Mouse (Mus musculus): ENCODE measurements around the gene Btg1. TPM values are rescaled to one million over a fixed set of nuclear protein-coding genes. Genes with fewer than 3 reads are reported as not detected.

Gene Btg1
- polyA plus RNA-seq (2016; fragmentation: Nextera tagmentation; extraction: Ambion mirVana): 19.3 and 34.6 TPM in 2 replicates

- peak within 1 kb of the TSS; percentile 98 for H3K27ac ChIP-seq
- DNase-seq (ENCODE audit: low spot score): peak; percentile 98
- under 1% methylated on average over 37 of the region's 37 CpGs for WGBS
- no peaks in the 10 kb centered on the region for H3K27me3 ChIP-seq (ENCODE audit: low read depth, poor library complexity, severe bottlenecking)
- peak within 1 kb of the TSS; percentile 98 for H3K4me3 ChIP-seq
- H3K36me3 ChIP-seq: peaks cover 20% of the 10 kb centered on the region
- no peaks in the 10 kb centered on the region for H3K9me3 ChIP-seq (replicated peaks)
- H3K4me1 ChIP-seq: peaks cover 21% of the 10 kb centered on the region
These were observed at the start of gene Btg1 for GRCm38 (mm10) chr10:96616709-96617116. Gene Btg1 (plus strand): TSS chr10:96617006.

GRCm38 (mm10) chr10:96569469-96569868, 47.3 kb upstream of the Btg1 start:
- Histone ChIP-seq H3K9me3 (replicated peaks) (no peaks in the 10 kb centered on the region), H3K4me3 (no peak overlapping the region), H3K27me3 (ENCODE audit: low read depth, poor library complexity, severe bottlenecking) (no peaks in the 10 kb centered on the region), H3K27ac (no peak overlapping the region), H3K4me1 (no peaks in the 10 kb centered on the region; the same call in 1 of the 2 replicates), H3K36me3 (no peaks in the 10 kb centered on the region)
- WGBS: 81% methylated on average over 8 of the region's 8 CpGs
- DNase-seq (ENCODE audit: low spot score): no peak

- Histone ChIP-seq H3K36me3 (no peaks in the 10 kb centered on the region), H3K4me3 (no peak overlapping the region), H3K9me3 (replicated peaks) (no peaks in the 10 kb centered on the region), H3K4me1 (no peaks in the 10 kb centered on the region; the same call in 1 of the 2 replicates), H3K27me3 (ENCODE audit: low read depth, poor library complexity, severe bottlenecking) (no peaks in the 10 kb centered on the region), H3K27ac (peak overlapping the region; percentile 42; the same call in 1 of the 2 replicates)
- 77% methylated on average over 4 of the region's 4 CpGs for WGBS
- no peak for DNase-seq (ENCODE audit: low spot score)
These were observed 45.6 kb upstream of the Btg1 start for GRCm38 (mm10) chr10:96571176-96571575.

GRCm38 (mm10) chr10:96574786-96575185, 42.0 kb upstream of the Btg1 start:
- Histone ChIP-seq H3K4me3 (no peak overlapping the region), H3K27ac (no peak overlapping the region), H3K36me3 (no peaks in the 10 kb centered on the region), H3K9me3 (replicated peaks) (no peaks in the 10 kb centered on the region), H3K27me3 (ENCODE audit: low read depth, poor library complexity, severe bottlenecking) (no peaks in the 10 kb centered on the region), H3K4me1 (peaks cover 6% of the 10 kb centered on the region; the same call in 1 of the 2 replicates)
- 88% methylated on average over 6 of the region's 6 CpGs for WGBS
- no peak for DNase-seq (ENCODE audit: low spot score)

GRCm38 (mm10) chr10:96575338-96575737, 41.5 kb upstream of the Btg1 start:
- no peak for DNase-seq (ENCODE audit: low spot score)
- no peaks in the 10 kb centered on the region for H3K9me3 ChIP-seq (replicated peaks)
- 93% methylated on average over 5 of the region's 5 CpGs for WGBS
- H3K27me3 ChIP-seq (ENCODE audit: low read depth, poor library complexity, severe bottlenecking): no peaks in the 10 kb centered on the region
- no peaks in the 10 kb centered on the region for H3K36me3 ChIP-seq
- no peak overlapping the region for H3K4me3 ChIP-seq
- peaks cover 6% of the 10 kb centered on the region; the same call in 1 of the 2 replicates for H3K4me1 ChIP-seq
- no peak overlapping the region for H3K27ac ChIP-seq

- WGBS: 88% methylated on average over 5 of the region's 5 CpGs
- Histone ChIP-seq H3K9me3 (replicated peaks) (no peaks in the 10 kb centered on the region), H3K27me3 (ENCODE audit: low read depth, poor library complexity, severe bottlenecking) (no peaks in the 10 kb centered on the region), H3K4me1 (peaks cover 14% of the 10 kb centered on the region; the same call in 1 of the 2 replicates), H3K27ac (no peak overlapping the region), H3K4me3 (no peak overlapping the region), H3K36me3 (no peaks in the 10 kb centered on the region)
- DNase-seq (ENCODE audit: low spot score): no peak
These were observed 37.9 kb upstream of the Btg1 start for GRCm38 (mm10) chr10:96578924-96579323.

- H3K27ac ChIP-seq: no peak overlapping the region
- no peak for DNase-seq (ENCODE audit: low spot score)
These were observed 37.4 kb upstream of the Btg1 start for GRCm38 (mm10) chr10:96579436-96579835.

GRCm38 (mm10) chr10:96580246-96580645, 36.6 kb upstream of the Btg1 start:
- H3K36me3 ChIP-seq: no peaks in the 10 kb centered on the region
- DNase-seq (ENCODE audit: low spot score): no peak
- H3K4me3 ChIP-seq: no peak overlapping the region
- H3K9me3 ChIP-seq (replicated peaks): no peaks in the 10 kb centered on the region
- no peak overlapping the region for H3K27ac ChIP-seq
- no peaks in the 10 kb centered on the region for H3K27me3 ChIP-seq (ENCODE audit: low read depth, poor library complexity, severe bottlenecking)
- H3K4me1 ChIP-seq: peaks cover 21% of the 10 kb centered on the region; the same call in 1 of the 2 replicates
- WGBS: 80% methylated on average over 7 of the region's 7 CpGs

More at GRCm38 (mm10) chr10:96579436-96579835, 37.4 kb upstream of the Btg1 start:
- 62% methylated on average over 4 of the region's 4 CpGs for WGBS
- no peaks in the 10 kb centered on the region for H3K36me3 ChIP-seq
- no peak overlapping the region for H3K4me3 ChIP-seq
- no peaks in the 10 kb centered on the region for H3K27me3 ChIP-seq (ENCODE audit: low read depth, poor library complexity, severe bottlenecking)
- peaks cover 19% of the 10 kb centered on the region; the same call in 1 of the 2 replicates for H3K4me1 ChIP-seq
- no peaks in the 10 kb centered on the region for H3K9me3 ChIP-seq (replicated peaks)

- no peak for DNase-seq (ENCODE audit: low spot score)
- peak overlapping the region; percentile 2; the same call in 1 of the 2 replicates for H3K27ac ChIP-seq
- 65% methylated on average over 6 of the region's 6 CpGs for WGBS
These were observed 35.6 kb upstream of the Btg1 start for GRCm38 (mm10) chr10:96581232-96581631.

GRCm38 (mm10) chr10:96586191-96586880, 30.5 kb upstream of the Btg1 start:
- DNase-seq (ENCODE audit: low spot score): no peak
- no peak overlapping the region for H3K4me3 ChIP-seq
- no peaks in the 10 kb centered on the region for H3K9me3 ChIP-seq (replicated peaks)
- no peaks in the 10 kb centered on the region for H3K36me3 ChIP-seq
- no peaks in the 10 kb centered on the region for H3K27me3 ChIP-seq (ENCODE audit: low read depth, poor library complexity, severe bottlenecking)
- peaks cover 29% of the 10 kb centered on the region for H3K4me1 ChIP-seq
- WGBS: 77% methylated on average over 4 of the region's 4 CpGs
- H3K27ac ChIP-seq: peak overlapping the region; percentile 77

More at GRCm38 (mm10) chr10:96581232-96581631, 35.6 kb upstream of the Btg1 start:
- Histone ChIP-seq H3K9me3 (replicated peaks) (no peaks in the 10 kb centered on the region), H3K36me3 (no peaks in the 10 kb centered on the region), H3K27me3 (ENCODE audit: low read depth, poor library complexity, severe bottlenecking) (no peaks in the 10 kb centered on the region), H3K4me3 (no peak overlapping the region), H3K4me1 (peaks cover 26% of the 10 kb centered on the region)

- 69% methylated on average over 4 of the region's 4 CpGs for WGBS
- H3K27me3 ChIP-seq (ENCODE audit: low read depth, poor library complexity, severe bottlenecking): no peaks in the 10 kb centered on the region
- H3K4me3 ChIP-seq: no peak overlapping the region
- H3K36me3 ChIP-seq: no peaks in the 10 kb centered on the region
- no peaks in the 10 kb centered on the region for H3K9me3 ChIP-seq (replicated peaks)
- H3K4me1 ChIP-seq: peaks cover 26% of the 10 kb centered on the region
- DNase-seq (ENCODE audit: low spot score): no peak
- H3K27ac ChIP-seq: peak overlapping the region; percentile 77
These were observed 30.0 kb upstream of the Btg1 start for GRCm38 (mm10) chr10:96586881-96587217.

- DNase-seq (ENCODE audit: low spot score): no peak
- Histone ChIP-seq H3K9me3 (replicated peaks) (no peaks in the 10 kb centered on the region), H3K4me3 (no peak overlapping the region), H3K36me3 (no peaks in the 10 kb centered on the region), H3K4me1 (peaks cover 28% of the 10 kb centered on the region), H3K27ac (no peak overlapping the region), H3K27me3 (ENCODE audit: low read depth, poor library complexity, severe bottlenecking) (no peaks in the 10 kb centered on the region)
- 94% methylated on average over 6 of the region's 6 CpGs for WGBS
These were observed 28.6 kb upstream of the Btg1 start for GRCm38 (mm10) chr10:96588233-96588632.

GRCm38 (mm10) chr10:96589781-96590180, 27.0 kb upstream of the Btg1 start:
- WGBS: 94% methylated on average over 5 of the region's 5 CpGs
- DNase-seq (ENCODE audit: low spot score): no peak
- H3K27me3 ChIP-seq (ENCODE audit: low read depth, poor library complexity, severe bottlenecking): no peaks in the 10 kb centered on the region
- H3K27ac ChIP-seq: no peak overlapping the region
- no peaks in the 10 kb centered on the region for H3K9me3 ChIP-seq (replicated peaks)
- H3K4me3 ChIP-seq: no peak overlapping the region
- H3K4me1 ChIP-seq: peaks cover 21% of the 10 kb centered on the region
- no peaks in the 10 kb centered on the region for H3K36me3 ChIP-seq
